Mouse (Mus musculus): ENCODE data around the gene Slc25a51.

GRCm38 (mm10) chr4:45431316-45431715, 22.8 kb upstream of the Slc25a51 start:
- TF ChIP-seq USF1 (IDR thresholded peaks at IDR 0.05; ENCODE audit: low read depth, low read length) (no peak), GATA1 (IDR thresholded peaks at IDR 0.05; ENCODE audit: low read depth, low read length) (no peak), CTCF (IDR thresholded peaks at IDR 0.05 in 2 of 3, conservative IDR thresholded peaks at IDR 0.05 in 1 of 3; ENCODE audit: control insufficient read depth in 1 of 3, insufficient read depth in 1 of 3, low read depth in 2 of 3, low read length in 3 of 3, poor library complexity in 1 of 3, severe bottlenecking in 1 of 3) (no peak)

All from MEL (cell line).